Mouse (Mus musculus) gastrocnemius, adult 2 months (tissue): ENCODE results near the gene Grm7. TPM values are rescaled to one million over a fixed set of nuclear protein-coding genes. Genes with fewer than 3 reads are reported as not detected.

ENCODE experiments used
- DNase-seq: peaks from one replicate; pipeline ENCODE4 v3.0.0; 2022
- H3K27ac ChIP-seq: fragments of 200-600 bp; 2 replicates; pipeline ENCODE4 v1.8.1; 2022; ENCODE audit warnings: mild to moderate bottlenecking
- H3K4me3 ChIP-seq: fragments of 200-600 bp; 2 replicates; pipeline ENCODE4 v1.8.1; 2022; ENCODE audit warnings: mild to moderate bottlenecking, moderate library complexity
- CTCF ChIP-seq: fragments of 200-600 bp; IDR thresholded peaks from 2 replicates; pipeline ENCODE4 v1.8.1; 2022; ENCODE audit warnings: antibody characterized with exemption, mild to moderate bottlenecking, moderate library complexity
- intact Hi-C: fragments of 180-260 bp; cut with DNase I; formaldehyde crosslinking; loops from one replicate; pipeline ENCODE4 v1.15.1; 2025
- total RNA-seq, 2 experiments: library from RNA; stranded (reverse); gene quantifications; 2 replicates each; pipeline ENCODE4 v1.2.3; 2021

The Grm7 gene
- total RNA-seq, 2 experiments from 2014 or later, result not detected

GRCm38 (mm10) chr6:111446228-111446627 is 800.8 kb downstream of the Grm7 start:
- no peak for TF ChIP-seq CTCF
- Histone ChIP-seq H3K27ac (no peak overlapping the region), H3K4me3 (no peak overlapping the region)
- intact Hi-C loops, result no loop called here
- DNase-seq, result no peak

GRCm38 (mm10) chr6:111447851-111448250 is 802.5 kb downstream of the Grm7 start:
- Histone ChIP-seq H3K27ac (no peak overlapping the region), H3K4me3 (no peak overlapping the region)
- no peak for DNase-seq
- intact Hi-C loops, result no loop called here
- no peak for TF ChIP-seq CTCF

- no peak for TF ChIP-seq CTCF
- intact Hi-C loops, result no loop called here
- H3K27ac ChIP-seq, result peak overlapping the region; percentile 60
- H3K4me3 ChIP-seq, result no peak overlapping the region
- no peak for DNase-seq
Measured at GRCm38 (mm10) chr6:111449054-111449783, 803.8 kb downstream of the Grm7 start.

- Histone ChIP-seq H3K4me3 (no peak overlapping the region), H3K27ac (no peak overlapping the region)
- DNase-seq, result no peak
- TF ChIP-seq CTCF, result no peak
- intact Hi-C loops, result no loop called here
Measured at GRCm38 (mm10) chr6:111481866-111482265, 836.5 kb downstream of the Grm7 start.

- no peak for DNase-seq
- Histone ChIP-seq H3K27ac (no peak overlapping the region), H3K4me3 (no peak overlapping the region)
- TF ChIP-seq CTCF, result no peak
- intact Hi-C loops, result no loop called here
Measured at GRCm38 (mm10) chr6:111486081-111486480, 840.7 kb downstream of the Grm7 start.

GRCm38 (mm10) chr6:111487556-111487955 is 842.2 kb downstream of the Grm7 start:
- intact Hi-C loops, result no loop called here
- no peak for TF ChIP-seq CTCF
- Histone ChIP-seq H3K4me3 (no peak overlapping the region), H3K27ac (no peak overlapping the region)
- DNase-seq, result no peak

- Histone ChIP-seq H3K27ac (no peak overlapping the region), H3K4me3 (no peak overlapping the region)
- DNase-seq, result no peak
- no peak for TF ChIP-seq CTCF
- intact Hi-C loops, result no loop called here
Measured at GRCm38 (mm10) chr6:111492166-111492565, 846.8 kb downstream of the Grm7 start.

GRCm38 (mm10) chr6:111499542-111499941 is 854.2 kb downstream of the Grm7 start:
- intact Hi-C loops, result no loop called here

GRCm38 (mm10) chr6:111510768-111511459 is 865.5 kb downstream of the Grm7 start:
- H3K4me3 ChIP-seq, result no peak overlapping the region
- DNase-seq, result no peak

More at GRCm38 (mm10) chr6:111499542-111499941, 854.2 kb downstream of the Grm7 start:
- no peak for DNase-seq
- Histone ChIP-seq H3K4me3 (no peak overlapping the region), H3K27ac (no peak overlapping the region)
- TF ChIP-seq CTCF, result no peak

GRCm38 (mm10) chr6:111512359-111512758 is 867.0 kb downstream of the Grm7 start:
- H3K4me3 ChIP-seq, result no peak overlapping the region
- no peak for DNase-seq
- H3K27ac ChIP-seq, result no peak overlapping the region
- no peak for TF ChIP-seq CTCF
- intact Hi-C loops, result no loop called here

More at GRCm38 (mm10) chr6:111510768-111511459, 865.5 kb downstream of the Grm7 start:
- no peak overlapping the region for H3K27ac ChIP-seq
- intact Hi-C loops, result no loop called here
- no peak for TF ChIP-seq CTCF

- Histone ChIP-seq H3K4me3 (no peak overlapping the region), H3K27ac (no peak overlapping the region)
- intact Hi-C loops, result no loop called here
- no peak for TF ChIP-seq CTCF
- DNase-seq, result no peak
Measured at GRCm38 (mm10) chr6:111521229-111521628, 875.8 kb downstream of the Grm7 start.

GRCm38 (mm10) chr6:111522122-111522521 is 876.7 kb downstream of the Grm7 start:
- intact Hi-C loops, result no loop called here
- H3K4me3 ChIP-seq, result no peak overlapping the region
- H3K27ac ChIP-seq, result no peak overlapping the region
- TF ChIP-seq CTCF, result no peak
- no peak for DNase-seq

- no peak overlapping the region for H3K27ac ChIP-seq
- intact Hi-C loops, result no loop called here
- no peak for DNase-seq
- no peak overlapping the region for H3K4me3 ChIP-seq
- no peak for TF ChIP-seq CTCF
Measured at GRCm38 (mm10) chr6:111529985-111530384, 884.6 kb downstream of the Grm7 start.
